Mouse (Mus musculus): ENCODE results near the gene Sdhaf1.

- TF ChIP-seq CTCF (IDR thresholded peaks at IDR 0.05; ENCODE audit: low read depth) (no peak), EP300 (IDR thresholded peaks at IDR 0.05; ENCODE audit: low read depth) (no peak)
Observed at GRCm38 (mm10) chr7:30293795-30294194, 29.9 kb downstream of the Sdhaf1 start.
